Mouse (Mus musculus) stomach, embryonic 15.5 days (tissue): ENCODE results near the gene Hddc3. TPM values are rescaled to one million over a fixed set of nuclear protein-coding genes. Genes with fewer than 3 reads are reported as not detected.

Experiments
- ATAC-seq: fragments of 200-750 bp; cut with Nextera tagmentation; 2 replicates; pipeline ENCODE4 v1.8.0; 2017; ENCODE audit warnings: low read depth, moderate number of reproducible peaks, moderate TSS enrichment; ENCODE audit not compliant: insufficient read depth, low FRiP score
- H3K27ac ChIP-seq: fragments of 300-500 bp; sonication (generic); 2 replicates; pipeline ENCODE4 v1.5.1; 2015; ENCODE audit warnings: mild to moderate bottlenecking, inconsistent platforms
- H3K27me3 ChIP-seq: fragments of 300-500 bp; sonication (generic); replicated peaks from 2 replicates; pipeline ENCODE4 v1.6.1; 2015; ENCODE audit warnings: inconsistent platforms
- H3K36me3 ChIP-seq: fragments of 300-500 bp; sonication (generic); 2 replicates; pipeline ENCODE4 v1.6.1; 2015; ENCODE audit warnings: inconsistent platforms
- H3K4me1 ChIP-seq: fragments of 300-500 bp; sonication (generic); 2 replicates; pipeline ENCODE4 v1.6.1; 2015; ENCODE audit warnings: inconsistent platforms
- H3K4me2 ChIP-seq: fragments of 300-500 bp; sonication (generic); 2 replicates; pipeline ENCODE4 v1.6.1; 2015; ENCODE audit warnings: mild to moderate bottlenecking, inconsistent platforms
- H3K4me3 ChIP-seq: fragments of 300-500 bp; sonication (generic); replicated peaks from 2 replicates; pipeline ENCODE4 v1.5.1; 2015; ENCODE audit warnings: inconsistent platforms
- H3K9ac ChIP-seq: fragments of 300-500 bp; sonication (generic); 2 replicates; pipeline ENCODE4 v1.6.1; 2015; ENCODE audit warnings: inconsistent platforms
- H3K9me3 ChIP-seq: fragments of 300-500 bp; sonication (generic); 2 replicates; pipeline ENCODE4 v1.6.1; 2016; ENCODE audit warnings: inconsistent platforms
- WGBS: fragments of 180-500 bp; shearing (Covaris S2); methylation state at CpG from one replicate; pipeline ENCODE4 v1.1.7; 2015; 5-methylcytosine and 5-hydroxymethylcytosine counted together
- polyA plus RNA-seq: library from polyadenylated mRNA; unstranded; fragments of >200 nt; fragmentation: Nextera tagmentation; extraction: Ambion mirVana; gene quantifications from 2 replicates; pipeline ENCODE4 v1.2.1, GENCODE M21; 2015

The Hddc3 gene
- polyA plus RNA-seq: 16.4 and 20.1 TPM in 2 replicates

DNA sequence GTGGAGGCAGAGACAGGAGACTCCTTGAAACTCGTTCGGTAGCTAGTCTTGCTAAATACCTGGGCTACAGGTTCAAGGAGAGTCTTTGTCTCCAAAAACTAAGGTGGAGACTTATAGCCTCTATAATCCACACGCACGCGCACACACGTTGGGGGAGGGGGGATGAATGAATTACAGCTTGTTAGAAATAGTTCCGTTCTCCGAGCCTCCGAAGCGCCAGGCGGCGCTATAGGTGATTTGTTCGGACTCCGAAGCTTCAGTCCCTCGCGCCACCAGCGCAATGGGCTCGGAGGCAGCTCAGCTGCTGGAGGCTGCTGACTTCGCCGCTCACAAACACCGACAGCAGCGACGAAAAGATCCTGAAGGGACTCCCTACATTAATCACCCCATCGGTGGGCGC lies at the start of gene Hddc3:
Hddc3 (plus strand) TSS at position 247 of the 400 bp plus-strand sequence.
- H3K4me3 ChIP-seq: peak within 1 kb of the TSS; percentile 55
- H3K27me3 ChIP-seq: no peaks in the 10 kb centered on the region
- peaks cover 35% of the 10 kb centered on the region for H3K4me1 ChIP-seq
- under 1% methylated on average over 25 of the region's 25 CpGs for WGBS
- no peaks in the 10 kb centered on the region for H3K9me3 ChIP-seq
- peak within 1 kb of the TSS; percentile 85 for H3K4me2 ChIP-seq
- peak within 1 kb of the TSS; percentile 44; the same call in 1 of the 2 replicates for H3K27ac ChIP-seq
- no peaks in the 10 kb centered on the region for H3K36me3 ChIP-seq
- ATAC-seq: peak; percentile 11; the same call in 1 of the 2 replicates
- peak within 1 kb of the TSS; percentile 78 for H3K9ac ChIP-seq

- ATAC-seq: peak; percentile 99
- H3K4me2 ChIP-seq: peak within 1 kb of the TSS; percentile 78
- WGBS: under 1% methylated on average over 52 of the region's 52 CpGs
Observed at GRCm38 (mm10) chr7:80294062-80294763, 48.7 kb upstream of the Hddc3 start, which contains the start of gene Prc1. Gene Prc1 (plus strand): TSS chr7:80294450.

DNA sequence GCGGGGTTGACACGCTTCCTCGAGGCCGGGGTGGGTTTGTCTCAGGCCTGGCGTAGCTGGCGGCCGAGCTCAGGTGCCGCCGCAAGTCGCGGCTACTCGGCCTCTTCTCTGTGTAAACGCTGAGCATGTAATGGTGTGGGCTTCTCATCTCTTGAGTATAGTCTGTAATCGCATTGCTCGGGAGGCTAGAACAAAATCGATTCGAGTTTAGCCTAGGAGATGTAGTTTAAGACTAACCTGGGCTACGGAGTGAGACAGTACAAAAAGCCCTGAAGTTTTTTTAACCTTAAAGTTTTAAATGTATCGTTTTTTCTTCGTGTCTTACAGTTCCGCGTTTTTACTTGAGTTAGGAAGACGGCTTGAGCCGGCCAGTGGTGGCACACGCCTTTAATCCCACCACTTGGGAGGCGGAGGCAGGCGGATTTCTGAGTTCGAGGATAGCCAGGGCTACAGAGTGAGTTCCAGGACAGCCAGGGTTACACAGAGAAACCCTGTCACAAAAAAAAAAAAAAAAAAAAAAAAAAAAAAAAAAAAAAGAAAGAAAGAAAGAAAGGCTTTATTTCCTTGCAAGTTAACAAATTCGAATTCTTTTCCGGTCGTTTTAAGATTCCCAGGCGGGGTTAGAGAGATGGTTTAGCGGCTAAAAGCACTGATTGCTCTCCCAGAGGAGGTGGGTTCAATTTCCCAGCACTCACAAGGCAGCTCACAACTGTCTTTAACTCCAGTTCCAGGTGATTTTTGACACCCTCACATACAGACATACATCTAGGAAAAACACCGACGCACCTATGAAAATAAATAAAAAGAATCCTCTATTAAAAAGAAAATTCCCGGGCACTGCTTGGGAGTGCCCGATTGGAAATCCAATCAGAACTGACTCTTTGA lies 47.9 kb upstream of the Hddc3 start:
- 7% methylated on average over 37 of the region's 37 CpGs for WGBS
- Histone ChIP-seq H3K36me3 (0 out of 2 replicates have a peak, but pooled peaks cover 3% of the 10 kb centered on the region), H3K27ac (peak overlapping the region; percentile 87), H3K4me1 (0 out of 2 replicates have a peak, but pooled peaks cover 12% of the 10 kb centered on the region), H3K9ac (peak overlapping the region; percentile 78), H3K27me3 (no peaks in the 10 kb centered on the region), H3K4me2 (peak overlapping the region; percentile 78), H3K4me3 (peak overlapping the region; percentile 87), H3K9me3 (no peaks in the 10 kb centered on the region)
- peak; percentile 44 for ATAC-seq

More at GRCm38 (mm10) chr7:80294062-80294763, 48.7 kb upstream of the Hddc3 start, which contains the start of gene Prc1:
- Histone ChIP-seq H3K9ac (peak within 1 kb of the TSS; percentile 78), H3K36me3 (0 out of 2 replicates have a peak, but pooled peaks cover 3% of the 10 kb centered on the region), H3K4me1 (0 out of 2 replicates have a peak, but pooled peaks cover 12% of the 10 kb centered on the region), H3K4me3 (peak within 1 kb of the TSS; percentile 87), H3K9me3 (no peaks in the 10 kb centered on the region), H3K27ac (peak within 1 kb of the TSS; percentile 87), H3K27me3 (no peaks in the 10 kb centered on the region)

- Histone ChIP-seq H3K4me3 (no peak overlapping the region), H3K4me2 (0 out of 2 replicates have a peak overlapping the region, but pooled peaks have one; percentile 78), H3K9ac (no peak overlapping the region), H3K9me3 (no peaks in the 10 kb centered on the region), H3K27ac (no peak overlapping the region), H3K27me3 (no peaks in the 10 kb centered on the region), H3K4me1 (0 out of 2 replicates have a peak, but pooled peaks cover 12% of the 10 kb centered on the region), H3K36me3 (peaks cover 10% of the 10 kb centered on the region)
- WGBS: 90% methylated on average over 6 of the region's 6 CpGs
- no peak for ATAC-seq
Observed at GRCm38 (mm10) chr7:80296462-80296861, 46.4 kb upstream of the Hddc3 start.

GRCm38 (mm10) chr7:80297041-80297440 lies 45.9 kb upstream of the Hddc3 start:
- Histone ChIP-seq H3K4me3 (no peak overlapping the region), H3K4me1 (0 out of 2 replicates have a peak, but pooled peaks cover 12% of the 10 kb centered on the region), H3K4me2 (peak overlapping the region; percentile 24; the same call in 1 of the 2 replicates), H3K9ac (no peak overlapping the region), H3K27ac (no peak overlapping the region), H3K9me3 (no peaks in the 10 kb centered on the region), H3K27me3 (no peaks in the 10 kb centered on the region), H3K36me3 (peaks cover 15% of the 10 kb centered on the region)
- 80% methylated on average over 3 of the region's 3 CpGs for WGBS
- ATAC-seq: no peak

- H3K4me1 ChIP-seq: 0 out of 2 replicates have a peak, but pooled peaks cover 12% of the 10 kb centered on the region
- ATAC-seq: no peak
- no peak overlapping the region for H3K4me3 ChIP-seq
- 94% methylated on average over 4 of the region's 4 CpGs for WGBS
- H3K36me3 ChIP-seq: peaks cover 26% of the 10 kb centered on the region
- no peaks in the 10 kb centered on the region for H3K27me3 ChIP-seq
- no peak overlapping the region for H3K9ac ChIP-seq
- no peaks in the 10 kb centered on the region for H3K9me3 ChIP-seq
- no peak overlapping the region for H3K27ac ChIP-seq
- H3K4me2 ChIP-seq: no peak overlapping the region
Observed at GRCm38 (mm10) chr7:80298754-80299153, 44.1 kb upstream of the Hddc3 start.

GRCm38 (mm10) chr7:80299568-80299967 lies 43.3 kb upstream of the Hddc3 start:
- WGBS: 79% methylated on average over 3 of the region's 3 CpGs
- Histone ChIP-seq H3K9me3 (no peaks in the 10 kb centered on the region), H3K9ac (no peak overlapping the region), H3K4me3 (no peak overlapping the region), H3K4me1 (0 out of 2 replicates have a peak, but pooled peaks cover 12% of the 10 kb centered on the region), H3K4me2 (no peak overlapping the region), H3K27ac (no peak overlapping the region), H3K36me3 (peaks cover 34% of the 10 kb centered on the region), H3K27me3 (no peaks in the 10 kb centered on the region)
- no peak for ATAC-seq

GRCm38 (mm10) chr7:80301522-80301921 lies 41.4 kb upstream of the Hddc3 start:
- WGBS: 90% methylated on average over 2 of the region's 2 CpGs

DNA sequence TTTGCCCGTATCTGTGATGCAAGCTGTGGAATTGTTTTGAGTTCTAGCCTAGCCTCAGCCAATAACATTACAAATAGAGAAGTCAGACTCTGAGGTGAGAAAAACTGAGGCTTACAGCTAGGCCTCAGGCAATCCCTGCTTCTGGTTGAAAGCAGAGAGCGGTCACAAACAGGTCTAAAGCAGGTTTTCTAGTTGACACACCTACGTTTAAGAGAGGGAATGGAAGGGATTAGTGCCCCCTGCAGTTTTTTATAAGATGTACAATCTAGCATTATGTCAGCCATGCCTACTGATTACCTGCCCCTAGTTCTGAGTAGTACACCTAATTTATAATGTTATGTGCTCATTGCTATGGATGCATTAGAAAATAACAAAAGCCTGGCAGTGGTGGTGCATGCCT lies 35.1 kb upstream of the Hddc3 start:
- ATAC-seq: no peak
- H3K9me3 ChIP-seq: no peaks in the 10 kb centered on the region
- no peak overlapping the region for H3K4me2 ChIP-seq
- H3K4me1 ChIP-seq: no peaks in the 10 kb centered on the region
- WGBS: 74% methylated on average over 3 of the region's 3 CpGs
- no peak overlapping the region for H3K27ac ChIP-seq
- no peak overlapping the region for H3K9ac ChIP-seq
- no peaks in the 10 kb centered on the region for H3K27me3 ChIP-seq
- H3K4me3 ChIP-seq: no peak overlapping the region
- peaks cover 82% of the 10 kb centered on the region for H3K36me3 ChIP-seq

More at GRCm38 (mm10) chr7:80301522-80301921, 41.4 kb upstream of the Hddc3 start:
- no peaks in the 10 kb centered on the region for H3K27me3 ChIP-seq
- no peak overlapping the region for H3K9ac ChIP-seq
- no peak overlapping the region for H3K4me2 ChIP-seq
- no peaks in the 10 kb centered on the region for H3K9me3 ChIP-seq
- no peak overlapping the region for H3K27ac ChIP-seq
- H3K4me1 ChIP-seq: 0 out of 2 replicates have a peak, but pooled peaks cover 5% of the 10 kb centered on the region
- H3K4me3 ChIP-seq: no peak overlapping the region
- H3K36me3 ChIP-seq: peaks cover 49% of the 10 kb centered on the region
- ATAC-seq: no peak

DNA sequence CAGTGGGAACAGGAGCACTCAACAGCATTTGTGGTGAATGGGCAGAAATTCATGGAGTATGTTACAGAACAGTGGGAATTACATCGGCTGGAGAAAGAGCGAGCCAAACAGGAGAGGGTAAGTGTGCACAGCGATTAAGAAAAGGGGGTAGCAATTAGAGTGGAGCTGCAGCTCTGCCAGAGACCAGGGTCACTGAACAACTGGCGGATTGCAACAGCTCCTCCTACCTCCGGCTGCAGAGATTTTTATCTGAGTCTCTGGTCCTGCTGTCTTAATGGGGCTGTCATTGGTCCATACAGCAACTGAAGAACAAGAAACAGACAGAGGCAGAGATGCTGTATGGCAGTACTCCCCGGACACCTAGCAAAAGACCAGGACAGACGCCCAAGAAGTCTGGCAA lies 32.1 kb upstream of the Hddc3 start:
- Histone ChIP-seq H3K27ac (no peak overlapping the region), H3K4me3 (no peak overlapping the region), H3K4me1 (no peaks in the 10 kb centered on the region), H3K27me3 (no peaks in the 10 kb centered on the region), H3K36me3 (peaks cover 83% of the 10 kb centered on the region), H3K4me2 (no peak overlapping the region), H3K9ac (no peak overlapping the region), H3K9me3 (no peaks in the 10 kb centered on the region)
- no peak for ATAC-seq
- 85% methylated on average over 7 of the region's 7 CpGs for WGBS

DNA sequence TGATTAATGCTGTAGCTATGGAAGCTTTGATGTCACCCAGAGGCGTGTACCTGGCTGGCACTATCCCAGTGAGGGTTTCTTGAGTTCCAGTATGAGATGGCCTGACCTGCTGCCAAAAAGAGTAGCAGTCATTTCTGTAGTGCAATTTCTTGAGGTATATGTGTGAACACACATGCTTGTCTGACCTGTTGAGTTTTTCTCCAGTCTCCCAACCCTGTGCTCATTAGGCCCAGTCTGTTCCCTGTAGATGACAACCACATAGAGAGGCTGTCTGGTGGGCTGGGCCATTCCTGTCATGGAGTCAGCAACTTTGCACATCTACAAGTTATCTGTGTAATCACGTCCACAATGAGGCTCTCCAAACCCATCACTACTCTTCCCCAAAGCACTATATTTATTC lies 27.2 kb upstream of the Hddc3 start:
- peaks cover 49% of the 10 kb centered on the region for H3K36me3 ChIP-seq
- WGBS: 89% methylated on average over 2 of the region's 2 CpGs
- H3K27ac ChIP-seq: no peak overlapping the region
- no peaks in the 10 kb centered on the region for H3K9me3 ChIP-seq
- ATAC-seq: no peak
- H3K4me1 ChIP-seq: no peaks in the 10 kb centered on the region; the same call in 1 of the 2 replicates
- H3K4me3 ChIP-seq: no peak overlapping the region
- no peak overlapping the region for H3K4me2 ChIP-seq
- H3K9ac ChIP-seq: no peak overlapping the region
- H3K27me3 ChIP-seq: no peaks in the 10 kb centered on the region
